Mouse (Mus musculus) right cerebral cortex, postnatal 36 days (tissue): ENCODE results near the gene Ifi211.
"Not testable (repeated sequence)": the region's sequence is repeated elsewhere in the genome, so short reads cannot be mapped to it uniquely, and the experiment has no call there.

Experiments
- DNase-seq, 2 experiments: peaks; one replicate each; pipeline ENCODE4 v3.0.0; 2022; ENCODE audit warnings: low spot score in 2 of 2, mixed read lengths in 1 of 2

Ifi211 gene

DNA sequence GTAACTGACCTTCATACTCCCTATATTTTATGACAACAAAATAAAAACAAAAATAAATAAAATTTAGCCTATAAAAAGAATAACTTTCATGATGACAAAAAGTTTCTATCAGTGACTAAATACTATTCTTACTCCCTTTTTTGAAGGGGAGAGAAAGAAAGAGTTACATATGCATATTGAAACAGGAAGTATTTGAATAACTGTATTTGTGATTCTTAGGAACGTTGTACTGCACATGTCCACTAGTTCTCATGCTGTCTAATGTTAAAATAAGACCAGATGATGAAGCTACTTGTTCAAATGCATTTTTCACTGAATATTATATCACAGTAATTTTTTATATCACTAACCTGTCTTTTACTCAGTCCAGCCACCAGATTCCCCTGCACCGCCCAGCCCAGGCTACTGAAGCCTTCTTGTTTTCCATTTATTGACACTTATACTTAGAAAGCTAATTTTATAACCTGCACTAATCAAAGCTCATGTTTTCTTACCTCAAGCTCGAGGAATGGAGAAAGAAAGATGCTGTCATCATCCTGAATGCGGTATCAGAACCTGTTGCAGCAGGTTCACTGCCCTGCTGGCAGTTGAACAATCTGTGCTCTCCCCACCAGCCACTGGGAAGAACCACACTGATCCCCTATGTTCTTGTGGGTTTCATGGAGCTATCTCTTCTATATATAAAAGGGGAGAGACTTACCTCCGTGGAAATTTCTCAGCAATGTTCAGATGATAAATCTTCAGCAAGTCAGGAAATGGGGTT is 33.4 kb downstream of the Ifi211 start:
- not testable (repeated sequence) for DNase-seq

DNA sequence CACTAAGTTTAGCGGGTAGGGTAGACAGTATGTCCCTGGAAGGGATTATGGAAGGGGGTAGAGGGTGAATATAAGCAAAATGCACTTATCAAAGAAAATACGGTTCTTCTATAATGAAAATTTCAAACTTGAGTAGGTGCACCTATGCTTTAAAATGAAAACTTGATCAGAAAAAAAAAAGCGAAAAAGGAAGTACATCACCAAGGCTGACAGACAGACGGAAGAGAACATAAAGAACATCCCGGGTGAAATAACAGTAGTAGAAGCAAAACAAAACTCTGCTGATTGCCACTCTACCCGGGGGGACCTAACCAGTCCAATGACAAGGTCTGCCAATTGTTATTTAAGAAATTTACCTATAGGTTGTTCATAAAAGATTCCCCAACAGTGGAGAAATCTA is 34.6 kb downstream of the Ifi211 start:
- not testable (repeated sequence) for DNase-seq

DNA sequence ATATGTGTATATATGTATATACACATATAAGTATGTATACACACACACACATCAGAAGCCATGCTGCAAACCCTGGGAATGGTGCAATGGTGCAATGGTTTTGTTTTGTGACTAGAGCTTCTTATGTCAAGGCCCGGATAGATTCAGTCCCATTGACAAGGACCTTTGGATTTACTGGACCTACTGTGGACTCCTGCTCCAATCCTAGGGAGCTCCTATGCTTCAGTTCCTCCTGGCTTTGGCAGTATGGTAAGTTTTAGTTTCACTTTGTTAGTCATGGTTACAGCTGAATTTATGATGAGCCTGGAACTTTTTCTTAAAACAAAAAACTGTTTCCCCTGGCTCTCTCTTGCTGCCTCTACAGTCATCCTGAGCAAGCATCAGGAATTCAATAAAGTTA is 35.7 kb downstream of the Ifi211 start:
- DNase-seq = not testable (repeated sequence)

DNA sequence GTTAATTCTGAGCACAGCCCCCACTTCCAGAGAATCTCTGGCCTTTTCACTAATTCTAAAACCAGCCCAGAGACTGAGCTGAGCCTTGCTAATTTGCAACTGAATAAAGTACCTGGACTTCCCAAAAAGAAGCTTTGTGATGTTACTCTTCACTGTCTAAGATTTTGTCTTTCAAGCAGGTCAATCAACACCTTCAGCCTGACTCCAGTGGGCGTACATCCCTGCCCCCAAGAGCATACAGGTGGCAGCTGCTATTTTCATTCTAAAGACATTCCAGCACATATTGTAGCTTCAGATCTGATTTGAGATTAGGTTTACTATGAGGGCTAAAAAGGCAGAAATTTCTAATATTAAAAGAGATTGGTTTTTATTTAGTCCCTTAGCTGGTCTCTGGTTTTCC is 44.3 kb downstream of the Ifi211 start:
- DNase-seq = not testable (repeated sequence)

DNA sequence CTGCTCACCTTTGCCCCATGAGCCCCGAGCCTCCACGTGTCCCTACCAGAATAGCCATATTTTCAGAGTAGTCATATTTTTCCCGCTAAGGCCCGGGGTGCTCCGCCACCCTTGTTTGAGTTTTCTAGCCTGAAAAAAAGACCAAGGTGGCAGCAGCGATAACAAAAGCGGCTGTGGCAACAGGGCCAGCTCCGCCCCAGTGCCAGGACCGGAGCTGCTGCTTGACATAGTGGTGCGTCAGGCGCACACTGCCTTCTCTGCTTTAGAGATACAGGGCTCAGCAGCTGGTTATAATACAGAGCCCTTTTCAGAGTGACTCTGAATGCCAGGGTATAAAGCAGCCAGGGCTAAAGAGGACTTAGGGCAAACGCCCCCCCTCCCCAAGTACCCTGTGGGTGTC is 46.3 kb downstream of the Ifi211 start:
- DNase-seq = no peak

DNA sequence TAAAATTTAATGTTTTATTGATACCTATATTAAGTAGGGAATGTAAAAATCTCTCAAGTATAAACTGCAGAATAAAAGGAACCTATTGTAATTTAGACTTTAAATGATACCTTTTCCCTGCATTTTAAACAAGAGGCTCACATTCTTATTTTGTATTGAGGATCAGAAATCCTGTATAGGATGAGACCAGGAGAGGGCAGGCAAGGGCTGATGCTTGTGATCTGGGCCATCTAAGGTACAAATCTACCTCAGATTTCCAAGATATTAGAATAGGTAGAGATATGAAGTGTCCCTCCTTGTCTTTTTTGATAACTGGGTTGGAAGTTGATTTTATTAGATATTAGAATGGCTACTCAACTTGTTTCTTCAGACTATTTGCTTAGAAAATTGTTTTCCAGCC is 59.1 kb downstream of the Ifi211 start:
- not testable (repeated sequence) for DNase-seq

DNA sequence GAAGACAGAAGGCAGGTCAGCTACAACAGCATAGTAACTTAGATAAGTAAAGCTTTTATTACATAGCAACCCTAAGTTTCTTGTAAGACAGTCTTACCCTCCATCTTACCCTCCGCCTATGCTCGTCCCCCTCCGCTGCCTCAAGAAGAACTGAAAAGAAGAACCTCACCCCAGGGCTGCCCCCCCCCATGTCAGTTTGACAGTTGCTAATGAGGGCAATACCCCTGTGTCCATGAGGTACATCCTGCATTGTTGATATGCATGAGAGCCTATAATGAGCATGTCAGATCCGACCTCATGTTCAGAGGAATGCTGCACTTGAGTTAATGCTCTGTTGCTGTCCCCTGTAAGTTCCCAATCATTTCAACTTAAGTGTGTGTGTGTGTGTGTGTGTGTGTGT is 60.0 kb downstream of the Ifi211 start:
- not testable (repeated sequence) for DNase-seq
